Mouse (Mus musculus) Patski (cell line): ENCODE measurements around the gene Cdca5. TPM values are rescaled to one million over a fixed set of nuclear protein-coding genes. Genes with fewer than 3 reads are reported as not detected.
"Not testable (repeated sequence)": the region's sequence is repeated elsewhere in the genome, so short reads cannot be mapped to it uniquely, and the experiment has no call there.

ENCODE experiments used
- ATAC-seq: fragments of 100-300 bp; one replicate; pipeline ENCODE4 v1.8.0; 2021
- CTCF ChIA-PET: fragments of 350-600 bp; sonication (Branson Sonifier 250); formaldehyde crosslinking; loops from one replicate; lab custom pipeline; 2022; ENCODE audit warnings: inconsistent platforms; lab: Charles Lee
- POLR2A ChIA-PET: fragments of 350-600 bp; sonication (Branson Sonifier 250); formaldehyde crosslinking; loops from one replicate; lab custom pipeline; 2022; ENCODE audit warnings: antibody characterized with exemption, inconsistent platforms; lab: Charles Lee
- DNase-seq: peaks from one replicate; pipeline ENCODE4 v3.0.0-alpha.2; 2011; ENCODE audit warnings: low read depth, low spot score
- H3K27me3 ChIP-seq: fragments of 371-371 bp; one replicate; pipeline ENCODE4 v1.5.1; 2021
- CTCF ChIP-seq: fragments of 100-300 bp; IDR thresholded peaks from one replicate; pipeline ENCODE4 v1.5.1; 2021
- in situ Hi-C: fragments of 300-500 bp; cut with MboI; formaldehyde crosslinking; loops from 3 replicates; pipeline ENCODE4 v1.11.1; 2018; ENCODE audit warnings: low pct_unique_long_range_greater_than_20kb, mixed read lengths
- polyA plus RNA-seq: library from polyadenylated mRNA; unstranded; gene quantifications from one replicate; pipeline ENCODE4 v1.2.3, GENCODE M21; 2021

Gene Cdca5
- polyA plus RNA-seq, 1 experiment from 2014 or later: 16.4 TPM

- no peak for TF ChIP-seq CTCF
- ChIA-PET CTCF (interaction anchor here (1.2 kb wide), 1 partner anchor 19 kb away, joined by 4 read pairs; the partner anchor contains the start of genes Arl2 and Batf2), POLR2A (no interaction called here)
- no peak for ATAC-seq
- in situ Hi-C loops: no loop called here
- no peaks in the 10 kb centered on the region for H3K27me3 ChIP-seq
- no peak for DNase-seq
Observed at GRCm38 (mm10) chr19:6121761-6122160, 37.0 kb downstream of the Cdca5 start.

- in situ Hi-C loops: no loop called here
- POLR2A ChIA-PET: no interaction called here
- DNase-seq: no peak
- no peak for ATAC-seq
- no peak for TF ChIP-seq CTCF
- CTCF ChIA-PET: interaction anchor here (2.0 kb wide), 1 partner anchor 106 kb away, joined by 4 read pairs; no protein-coding TSS in a partner anchor
- H3K27me3 ChIP-seq: no peaks in the 10 kb centered on the region
Observed at GRCm38 (mm10) chr19:6123330-6123729, 38.5 kb downstream of the Cdca5 start.

GRCm38 (mm10) chr19:6124898-6125297, 40.1 kb downstream of the Cdca5 start:
- TF ChIP-seq CTCF: no peak
- in situ Hi-C loops: loop anchor here (5.0 kb wide), 1 partner anchor 163 kb away; the partner anchor contains the start of gene Pola2
- CTCF ChIA-PET: interaction anchor here (3.9 kb wide), 1 partner anchor 17 kb away, joined by 19 read pairs; the partner anchor contains the start of genes Arl2 and Batf2
- H3K27me3 ChIP-seq: no peaks in the 10 kb centered on the region
- POLR2A ChIA-PET: interaction anchor here (0.6 to 0.8 kb wide), 2 partner anchors 47 to 169 kb away, joined by 3 read pairs; no protein-coding TSS in a partner anchor
- DNase-seq (no peak), ATAC-seq (no peak)

GRCm38 (mm10) chr19:6126289-6126688, 41.5 kb downstream of the Cdca5 start:
- ATAC-seq: no peak
- DNase-seq: no peak
- H3K27me3 ChIP-seq: no peaks in the 10 kb centered on the region
- in situ Hi-C loops: loop anchor here (5.0 kb wide), 1 partner anchor 164 kb away; the partner anchor contains the start of gene Pola2
- ChIA-PET CTCF (interaction anchor here (3.9 kb wide), 1 partner anchor 15 kb away, joined by 19 read pairs; the partner anchor contains the start of genes Arl2 and Batf2), POLR2A (no interaction called here)
- peak; percentile 88 for TF ChIP-seq CTCF

- in situ Hi-C loops: loop anchor here (5.0 kb wide), 1 partner anchor 165 kb away; the partner anchor contains the start of gene Pola2
- DNase-seq: no peak
- ChIA-PET CTCF (interaction anchor here (0.6 to 3.9 kb wide), 6 partner anchors 15 to 164 kb away, joined by 3 to 19 read pairs (median 3); partner anchors contain the start of genes Arl2 and Batf2), POLR2A (interaction anchor here (1.0 to 1.6 kb wide), 7 partner anchors 9 to 154 kb away, joined by 3 to 4 read pairs (median 3); partner anchors contain the start of genes Arl2 and Batf2)
- ATAC-seq: no peak
- no peaks in the 10 kb centered on the region for H3K27me3 ChIP-seq
- no peak for TF ChIP-seq CTCF
Observed at GRCm38 (mm10) chr19:6126789-6127580, 42.2 kb downstream of the Cdca5 start.

GRCm38 (mm10) chr19:6127760-6128341, 43.1 kb downstream of the Cdca5 start, which contains the start of gene Snx15:
Gene Snx15 (minus strand): TSS chr19:6128304.
- in situ Hi-C loops: loop anchor here (5.0 kb wide), 1 partner anchor 166 kb away; the partner anchor contains the start of gene Pola2
- ChIA-PET POLR2A (interaction anchor here (0.9 to 1.6 kb wide), 9 partner anchors 10 to 155 kb away, joined by 3 to 4 read pairs (median 3); partner anchors contain the start of genes Arl2, Batf2 and Capn1), CTCF (interaction anchor here (0.6 to 3.9 kb wide), 6 partner anchors 14 to 164 kb away, joined by 3 to 19 read pairs (median 3); partner anchors contain the start of genes Arl2 and Batf2)
- no peak for TF ChIP-seq CTCF
- DNase-seq: peak; percentile 90
- H3K27me3 ChIP-seq: no peaks in the 10 kb centered on the region
- ATAC-seq: peak; percentile 84

- CTCF ChIA-PET: interaction anchor here (4.0 kb wide), 1 partner anchor 11 kb away, joined by 14 read pairs; the partner anchor contains the start of genes Arl2 and Batf2
- H3K27me3 ChIP-seq, ATAC-seq, POLR2A ChIA-PET, in situ Hi-C loops, DNase-seq: not testable (repeated sequence)
Observed at GRCm38 (mm10) chr19:6130414-6131128, 45.8 kb downstream of the Cdca5 start.

- no peak for TF ChIP-seq CTCF
- no peak for ATAC-seq
- no peaks in the 10 kb centered on the region for H3K27me3 ChIP-seq
- in situ Hi-C loops: no loop called here
- no peak for DNase-seq
- CTCF ChIA-PET: interaction anchor here (4.0 kb wide), 1 partner anchor 10 kb away, joined by 14 read pairs; the partner anchor contains the start of genes Arl2 and Batf2
- POLR2A ChIA-PET: no interaction called here
Observed at GRCm38 (mm10) chr19:6132171-6132827, 47.5 kb downstream of the Cdca5 start.

- DNase-seq, H3K27me3 ChIP-seq, in situ Hi-C loops, ATAC-seq, POLR2A ChIA-PET: not testable (repeated sequence)
- CTCF ChIA-PET: interaction anchor here (4.0 kb wide), 1 partner anchor 9 kb away, joined by 14 read pairs; the partner anchor contains the start of genes Arl2 and Batf2
Observed at GRCm38 (mm10) chr19:6133197-6133596, 48.4 kb downstream of the Cdca5 start.
